8 mouse cellular contexts compared by ENCODE assay signal in genomic region chr2:103424349-103425026, GRCm38 (mm10). TPM values are rescaled to one million over a fixed set of nuclear protein-coding genes. Genes with fewer than 3 reads are reported as not detected.
DNase-seq lines count a peak whose midpoint lies in the region; ATAC-seq lines count a peak whose summit lies in the region.

No protein-coding gene starts in this region.

- ATAC-seq in heart, embryonic 11.5 days (replicated peaks; ENCODE audit: insufficient number of reproducible peaks, low FRiP score, low TSS enrichment), result no peak; the same call in 1 of the 2 replicates

- H3K27me3 ChIP-seq in heart, embryonic 11.5 days (ENCODE audit: control insufficient read depth, insufficient read depth, low read length), result no peaks in the 10 kb centered on the region

- no peaks in the 10 kb centered on the region for H3K9me3 ChIP-seq in heart, embryonic 11.5 days (replicated peaks; ENCODE audit: control insufficient read depth, low read length)

- whole genome bisulfite sequencing in heart, embryonic 11.5 days (ENCODE audit: insufficient replicate concordance), result 20% methylated on average over 12 of the region's 12 CpGs

- H3K4me2 ChIP-seq in heart, embryonic 11.5 days, result 0 out of 2 replicates have a peak overlapping the region, but pooled peaks have one; percentile 5

- no peak overlapping the region for H3K4me3 ChIP-seq in heart, embryonic 11.5 days (ENCODE audit: low read depth, low read length)

- peak; percentile 37 for DNase-seq in CD4-positive helper T cell, adult 2 months (ENCODE audit: low read depth, low spot score)
- DNase-seq in adrenal gland, adult 8-10 months, result peak; percentile 18
- peak; percentile 76 for DNase-seq in embryo, embryonic 9.5 days (ENCODE audit: extremely low spot score)
- DNase-seq in kidney, postnatal 10 days, result peak; percentile 77
- peak; percentile 74 to 81 for DNase-seq in lung, adult 18-20 months
- DNase-seq in ovary, adult 18-20 months (ENCODE audit: low spot score), result peak; percentile 21
- DNase-seq in thymus, postnatal 10 days (ENCODE audit: low spot score in 2 of 2), result peak; percentile 16 to 61

- no peak overlapping the region for H3K9ac ChIP-seq in heart, embryonic 11.5 days (ENCODE audit: low read depth, low read length)

- no peaks in the 10 kb centered on the region for H3K36me3 ChIP-seq in heart, embryonic 11.5 days (ENCODE audit: control insufficient read depth, insufficient read depth, low read length)

- peaks cover 5% of the 10 kb centered on the region; the same call in 1 of the 2 replicates for H3K4me1 ChIP-seq in heart, embryonic 11.5 days (ENCODE audit: control insufficient read depth, insufficient read depth, low read length)

- H3K27ac ChIP-seq in heart, embryonic 11.5 days (ENCODE audit: low read depth, low read length), result no peak overlapping the region

RNA-seq across cellular contexts. Expression of gene Elf5, which starts 13.0 kb away (rescaled TPM):
- not detected for total RNA-seq in adrenal gland, adult 8-10 months (2022)
- not detected in 2 replicates for polyA plus RNA-seq in heart, embryonic 11.5 days (2014; fragmentation: Nextera tagmentation; extraction: Ambion mirVana)

Comparison
In these comparisons a context has a peak if more than half of its experiments do, and no peak if none do; other contexts are left out.
1. DNase-seq: peak in every context shown above with its lines; median percentile 78 in lung, adult 18-20 months; 77 in kidney, postnatal 10 days; 76 in embryo, embryonic 9.5 days; 38 in thymus, postnatal 10 days; 37 in CD4-positive helper T cell, adult 2 months; 21 in ovary, adult 18-20 months; 18 in adrenal gland, adult 8-10 months.